Mouse (Mus musculus): ENCODE measurements around the gene Nkapd1. TPM values are rescaled to one million over a fixed set of nuclear protein-coding genes. Genes with fewer than 3 reads are reported as not detected.
A peak's percentile ranks its signal among the peaks of the same experiment; 100 is the strongest.
"Not testable (repeated sequence)": the region's sequence is repeated elsewhere in the genome, so short reads cannot be mapped to it uniquely, and the experiment has no call there.

The Nkapd1 gene
- polyA plus RNA-seq, 1 experiment = 11.4 TPM

DNA sequence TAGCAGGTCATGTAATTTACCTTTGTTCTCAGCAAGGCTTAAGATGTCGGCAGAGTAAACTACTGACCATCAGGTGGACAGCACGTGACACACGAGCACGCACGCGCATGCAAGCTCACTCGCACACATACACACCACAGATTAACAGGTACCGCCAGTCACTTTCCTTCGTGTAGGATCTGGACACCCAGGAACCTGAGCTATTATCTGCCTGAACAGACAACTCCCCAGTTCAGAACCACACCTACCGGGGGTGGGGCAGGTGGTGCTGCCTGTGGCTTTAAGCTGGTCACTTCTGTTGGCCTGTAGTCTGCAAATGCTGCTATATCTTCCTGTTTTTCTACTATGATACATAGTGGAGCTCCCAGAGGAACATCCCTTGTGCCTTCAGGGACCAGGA lies 33.2 kb upstream of the Nkapd1 start:
- Histone ChIP-seq H3K4me3 (replicated peaks; ENCODE audit: insufficient read depth, low read depth, low read length) (no peak overlapping the region), H3K27ac (ENCODE audit: insufficient read depth, low read length) (no peak overlapping the region), H3K4me1 (ENCODE audit: control insufficient read depth, insufficient read depth, low read length) (no peaks in the 10 kb centered on the region), H3K27me3 (ENCODE audit: control insufficient read depth, insufficient read depth, low read length) (no peaks in the 10 kb centered on the region)
- no peak for DNase-seq
- WGBS = 96% methylated on average over 10 of the region's 10 CpGs
- TF ChIP-seq CTCF (IDR thresholded peaks at IDR 0.05; ENCODE audit: borderline replicate concordance, insufficient read depth, low read depth, low read length) = no peak
- no peak for TF ChIP-seq POLR2A (IDR thresholded peaks at IDR 0.05; ENCODE audit: borderline replicate concordance, insufficient read depth, low read length)

DNA sequence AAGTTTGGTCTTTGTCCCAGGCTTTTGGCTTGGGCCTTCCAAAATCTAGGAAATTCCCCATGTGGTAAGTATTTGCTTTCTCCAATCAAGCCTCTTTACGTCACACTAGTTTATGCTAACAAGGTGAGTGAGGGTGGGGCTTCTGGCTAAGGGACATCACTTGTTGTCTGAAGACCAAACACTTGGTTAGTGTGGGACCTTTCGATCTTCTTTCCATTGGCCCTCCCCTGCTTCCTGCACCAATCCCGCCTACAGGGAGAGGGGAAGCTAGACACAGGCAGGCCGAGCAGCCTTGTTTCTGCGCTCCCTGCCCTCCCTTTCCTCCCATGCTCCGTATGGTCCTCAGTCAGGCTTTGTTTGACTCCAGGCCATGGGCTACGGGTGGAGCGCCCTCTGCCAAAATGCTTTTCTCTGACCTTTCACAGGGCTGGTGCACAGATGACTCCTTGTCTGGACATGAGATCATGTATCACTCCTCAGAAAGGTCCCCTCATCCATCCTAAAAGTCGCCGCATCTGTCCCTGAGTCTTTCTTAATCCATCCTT lies 29.6 kb upstream of the Nkapd1 start:
- no peak for DNase-seq
- Histone ChIP-seq H3K27ac (ENCODE audit: insufficient read depth, low read length) (no peak overlapping the region), H3K4me3 (replicated peaks; ENCODE audit: insufficient read depth, low read depth, low read length) (no peak overlapping the region), H3K4me1 (ENCODE audit: control insufficient read depth, insufficient read depth, low read length) (no peaks in the 10 kb centered on the region), H3K27me3 (ENCODE audit: control insufficient read depth, insufficient read depth, low read length) (no peaks in the 10 kb centered on the region)
- WGBS = 68% methylated on average over 10 of the region's 10 CpGs
- TF ChIP-seq POLR2A (IDR thresholded peaks at IDR 0.05; ENCODE audit: borderline replicate concordance, insufficient read depth, low read length) (no peak), CTCF (IDR thresholded peaks at IDR 0.05; ENCODE audit: borderline replicate concordance, insufficient read depth, low read depth, low read length) (no peak)

DNA sequence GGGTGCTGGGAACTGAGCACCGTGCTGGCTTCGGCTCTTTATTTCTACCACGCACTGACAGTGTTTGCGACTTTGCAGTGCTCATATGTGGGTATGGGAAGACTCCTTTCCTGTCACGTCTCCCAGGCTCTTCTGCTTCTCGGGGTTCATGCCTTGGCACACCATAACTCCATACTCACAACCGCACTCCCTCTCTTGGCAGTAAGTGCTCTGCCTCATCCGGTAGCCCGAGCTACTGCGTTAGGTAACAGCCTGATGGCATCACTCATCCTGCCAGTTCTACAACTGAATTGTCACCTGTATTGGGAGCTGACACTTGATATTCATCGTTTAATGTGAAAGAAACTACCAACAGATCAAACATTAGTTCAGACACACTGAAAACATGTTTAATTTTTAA lies 17.0 kb upstream of the Nkapd1 start:
- Histone ChIP-seq H3K4me3 (replicated peaks; ENCODE audit: insufficient read depth, low read depth, low read length) (no peak overlapping the region), H3K27ac (ENCODE audit: insufficient read depth, low read length) (no peak overlapping the region), H3K27me3 (ENCODE audit: control insufficient read depth, insufficient read depth, low read length) (no peaks in the 10 kb centered on the region), H3K4me1 (ENCODE audit: control insufficient read depth, insufficient read depth, low read length) (no peaks in the 10 kb centered on the region)
- TF ChIP-seq POLR2A (IDR thresholded peaks at IDR 0.05; ENCODE audit: borderline replicate concordance, insufficient read depth, low read length) = no peak
- TF ChIP-seq CTCF (IDR thresholded peaks at IDR 0.05; ENCODE audit: borderline replicate concordance, insufficient read depth, low read depth, low read length) = no peak
- WGBS = 90% methylated on average over 11 of the region's 11 CpGs
- DNase-seq = no peak

DNA sequence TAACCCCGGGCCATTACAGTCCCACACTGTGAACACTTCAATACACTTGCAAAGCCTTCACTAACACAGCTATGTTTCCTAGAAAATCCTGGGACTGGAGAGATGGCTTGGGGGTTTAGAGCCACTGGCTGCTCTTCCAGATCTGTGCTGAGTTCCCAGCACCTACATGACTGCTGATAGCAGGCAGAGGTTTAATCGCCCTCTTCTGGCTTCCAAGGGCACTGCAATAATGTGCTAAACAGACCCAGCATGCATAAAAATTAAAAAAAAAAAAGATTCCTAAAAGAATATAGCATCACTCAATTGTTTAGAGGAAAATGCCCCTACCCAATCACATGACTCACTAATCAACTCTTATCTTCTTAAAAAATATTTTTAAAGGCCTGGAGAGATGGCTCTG lies 15.8 kb upstream of the Nkapd1 start:
- no peak for DNase-seq
- Histone ChIP-seq H3K27ac (ENCODE audit: insufficient read depth, low read length) (no peak overlapping the region), H3K4me1 (ENCODE audit: control insufficient read depth, insufficient read depth, low read length) (no peaks in the 10 kb centered on the region), H3K27me3 (ENCODE audit: control insufficient read depth, insufficient read depth, low read length) (no peaks in the 10 kb centered on the region), H3K4me3 (replicated peaks; ENCODE audit: insufficient read depth, low read depth, low read length) (no peak overlapping the region)
- WGBS = 61% methylated on average over 2 of the region's 2 CpGs
- TF ChIP-seq POLR2A (IDR thresholded peaks at IDR 0.05; ENCODE audit: borderline replicate concordance, insufficient read depth, low read length) (no peak), CTCF (IDR thresholded peaks at IDR 0.05; ENCODE audit: borderline replicate concordance, insufficient read depth, low read depth, low read length) (no peak)

DNA sequence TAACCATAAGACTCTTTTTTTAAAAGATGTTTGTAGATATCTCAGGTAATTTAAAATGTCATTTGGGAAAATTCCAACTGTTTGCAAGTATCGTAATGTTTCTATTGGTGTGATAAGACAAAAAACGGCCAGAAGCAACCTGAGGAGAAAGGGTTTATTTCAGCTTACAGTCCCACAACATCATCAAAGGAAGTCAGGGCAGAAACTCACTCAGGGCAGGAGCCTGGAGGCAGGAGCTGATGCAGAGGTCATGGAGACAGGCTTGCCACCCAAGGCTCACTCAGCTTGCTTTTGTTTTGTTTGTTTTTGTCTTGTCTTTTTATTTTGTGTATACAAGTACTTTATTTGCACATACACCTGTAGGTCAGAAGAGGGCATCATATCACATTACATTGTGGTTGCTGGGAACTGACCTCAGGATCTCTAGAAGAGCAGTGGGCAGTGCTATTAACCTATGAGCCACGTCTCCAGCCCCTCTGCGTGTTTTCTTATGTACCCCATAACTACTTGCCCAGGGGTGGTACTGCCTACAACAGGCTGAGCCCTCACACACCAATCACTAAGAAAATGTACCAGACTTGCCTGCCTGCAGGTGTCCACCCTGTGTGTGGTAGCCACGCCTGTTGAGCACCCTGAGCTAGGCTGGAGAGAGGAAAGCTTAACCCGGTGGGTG lies 14.9 kb upstream of the Nkapd1 start:
- H3K4me3 ChIP-seq (replicated peaks; ENCODE audit: insufficient read depth, low read depth, low read length) = no peak overlapping the region
- no peak overlapping the region for H3K27ac ChIP-seq (ENCODE audit: insufficient read depth, low read length)
- 88% methylated on average over 6 of the region's 6 CpGs for WGBS
- no peaks in the 10 kb centered on the region for H3K4me1 ChIP-seq (ENCODE audit: control insufficient read depth, insufficient read depth, low read length)
- TF ChIP-seq CTCF (IDR thresholded peaks at IDR 0.05; ENCODE audit: borderline replicate concordance, insufficient read depth, low read depth, low read length) (no peak), POLR2A (IDR thresholded peaks at IDR 0.05; ENCODE audit: borderline replicate concordance, insufficient read depth, low read length) (no peak)
- H3K27me3 ChIP-seq (ENCODE audit: control insufficient read depth, insufficient read depth, low read length) = no peaks in the 10 kb centered on the region
- DNase-seq = no peak

DNA sequence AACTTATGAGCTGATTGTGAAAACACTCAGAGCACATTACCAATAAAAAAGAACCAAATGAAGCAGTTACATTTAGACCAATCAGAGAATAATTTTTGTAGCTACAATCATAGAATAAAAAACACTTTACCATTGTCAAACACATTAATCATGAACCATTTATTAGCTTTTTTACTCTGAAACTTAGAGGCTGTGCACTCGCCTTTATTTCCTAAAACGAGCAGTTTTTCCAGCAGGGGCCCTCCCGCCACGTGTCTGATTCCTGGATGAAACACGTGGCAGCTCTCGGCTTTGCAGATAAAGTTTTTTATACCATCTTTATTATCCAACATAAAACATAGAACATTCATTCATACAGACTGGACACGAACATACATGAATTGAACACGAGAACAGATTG lies 13.6 kb upstream of the Nkapd1 start:
- H3K4me3 ChIP-seq (replicated peaks; ENCODE audit: insufficient read depth, low read depth, low read length); DNase-seq; H3K27ac ChIP-seq (ENCODE audit: insufficient read depth, low read length); H3K27me3 ChIP-seq (ENCODE audit: control insufficient read depth, insufficient read depth, low read length); H3K4me1 ChIP-seq (ENCODE audit: control insufficient read depth, insufficient read depth, low read length): not testable (repeated sequence)
- 91% methylated on average over 6 of the region's 8 CpGs for WGBS

DNA sequence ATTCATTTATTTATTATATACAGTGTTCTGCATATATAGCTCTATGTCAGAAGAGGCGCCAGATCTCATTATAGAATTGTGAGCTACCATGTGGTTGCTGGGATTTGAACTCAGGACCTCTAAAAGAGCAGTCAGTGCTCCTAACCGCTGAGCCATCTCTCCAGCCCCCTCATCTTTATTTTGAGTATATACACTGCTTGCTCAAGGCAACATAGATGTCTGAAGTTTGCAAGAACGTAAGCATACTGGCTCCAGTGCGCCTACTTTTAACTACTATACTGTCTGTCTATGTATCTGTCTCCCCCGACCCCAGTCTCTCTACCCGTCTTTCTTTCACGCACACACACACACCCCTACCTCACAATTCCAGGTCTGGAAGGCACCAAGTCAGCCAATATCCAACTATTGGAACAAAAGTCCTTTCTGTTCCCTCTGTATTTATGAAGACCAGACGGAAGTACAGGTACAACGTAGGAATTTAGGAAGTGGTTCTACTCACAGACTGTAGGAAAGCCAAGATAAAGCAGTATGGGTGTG lies 598 bp upstream of the Nkapd1 start:
- no peak for TF ChIP-seq CTCF (IDR thresholded peaks at IDR 0.05; ENCODE audit: borderline replicate concordance, insufficient read depth, low read depth, low read length)
- no peak for TF ChIP-seq POLR2A (IDR thresholded peaks at IDR 0.05; ENCODE audit: borderline replicate concordance, insufficient read depth, low read length)
- Histone ChIP-seq H3K27me3 (ENCODE audit: control insufficient read depth, insufficient read depth, low read length) (no peaks in the 10 kb centered on the region), H3K4me1 (ENCODE audit: control insufficient read depth, insufficient read depth, low read length) (no peaks in the 10 kb centered on the region), H3K4me3 (replicated peaks; ENCODE audit: insufficient read depth, low read depth, low read length) (peak overlapping the region; percentile 83), H3K27ac (ENCODE audit: insufficient read depth, low read length) (no peak overlapping the region)
- DNase-seq = no peak
- WGBS = 57% methylated on average over 9 of the region's 9 CpGs

DNA sequence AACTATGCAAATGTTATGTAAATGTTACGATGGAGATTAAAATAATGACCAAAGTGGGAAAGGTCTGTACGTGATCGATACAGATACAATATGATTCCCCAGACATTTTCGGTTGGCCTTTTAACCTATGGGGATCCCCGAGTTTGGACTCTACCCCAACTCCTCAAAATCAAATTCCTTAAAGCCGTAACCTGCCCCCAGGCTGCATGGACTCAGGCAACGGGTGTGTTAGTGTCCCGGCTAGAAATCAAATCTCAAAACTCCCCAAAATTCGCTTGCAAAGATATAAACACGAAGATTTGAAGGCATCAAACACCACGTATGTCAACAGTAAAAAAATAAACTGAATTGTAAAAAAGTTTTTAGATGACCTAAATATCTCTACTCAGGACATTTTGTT lies 1.1 kb downstream of the Nkapd1 start:
- DNase-seq = no peak
- TF ChIP-seq CTCF (IDR thresholded peaks at IDR 0.05; ENCODE audit: borderline replicate concordance, insufficient read depth, low read depth, low read length) (no peak), POLR2A (IDR thresholded peaks at IDR 0.05; ENCODE audit: borderline replicate concordance, insufficient read depth, low read length) (no peak)
- Histone ChIP-seq H3K4me3 (replicated peaks; ENCODE audit: insufficient read depth, low read depth, low read length) (peak overlapping the region; percentile 83), H3K4me1 (ENCODE audit: control insufficient read depth, insufficient read depth, low read length) (no peaks in the 10 kb centered on the region), H3K27ac (ENCODE audit: insufficient read depth, low read length) (no peak overlapping the region), H3K27me3 (ENCODE audit: control insufficient read depth, insufficient read depth, low read length) (no peaks in the 10 kb centered on the region)
- 32% methylated on average over 11 of the region's 11 CpGs for WGBS

Measured in cerebellum, adult 2 months (tissue).